Mouse (Mus musculus) kidney, embryonic 14.5 days (tissue): ENCODE data around the gene Tktl1. TPM values are rescaled to one million over a fixed set of nuclear protein-coding genes. Genes with fewer than 3 reads are reported as not detected.
A peak's percentile ranks its signal among the peaks of the same experiment; 100 is the strongest.

ENCODE experiments used
- ATAC-seq: fragments of 200-750 bp; cut with Nextera tagmentation; 2 replicates; pipeline ENCODE4 v1.8.0; 2017; ENCODE audit warnings: moderate number of reproducible peaks, mild to moderate bottlenecking, moderate TSS enrichment, moderate library complexity; ENCODE audit not compliant: low FRiP score, low TSS enrichment
- H3K27ac ChIP-seq: fragments of 300-500 bp; sonication (generic); 2 replicates; pipeline ENCODE4 v1.5.1; 2014; ENCODE audit warnings: low read depth, mild to moderate bottlenecking, low read length, moderate library complexity, mixed read lengths
- H3K27me3 ChIP-seq: fragments of 300-500 bp; sonication (generic); 2 replicates; pipeline ENCODE4 v1.6.1; 2014; ENCODE audit warnings: mild to moderate bottlenecking, low read length; ENCODE audit not compliant: control insufficient read depth, insufficient read depth
- H3K36me3 ChIP-seq: fragments of 300-500 bp; sonication (generic); 2 replicates; pipeline ENCODE4 v1.6.1; 2014; ENCODE audit warnings: low read length, mixed read lengths; ENCODE audit not compliant: control insufficient read depth, insufficient read depth
- H3K4me1 ChIP-seq: fragments of 300-500 bp; sonication (generic); 2 replicates; pipeline ENCODE4 v1.6.1; 2014; ENCODE audit warnings: low read length, mixed read lengths; ENCODE audit not compliant: control insufficient read depth, insufficient read depth
- H3K4me2 ChIP-seq: fragments of 300-500 bp; sonication (generic); replicated peaks from 2 replicates; pipeline ENCODE4 v1.6.1; 2014; ENCODE audit warnings: low read depth, mild to moderate bottlenecking, low read length
- H3K4me3 ChIP-seq: fragments of 300-500 bp; sonication (generic); 2 replicates; pipeline ENCODE4 v1.5.1; 2014; ENCODE audit warnings: mild to moderate bottlenecking, low read length
- H3K9ac ChIP-seq: fragments of 300-500 bp; sonication (generic); 2 replicates; pipeline ENCODE4 v1.6.1; 2014; ENCODE audit warnings: low read depth, mild to moderate bottlenecking, low read length, moderate library complexity
- H3K9me3 ChIP-seq: fragments of 300-500 bp; sonication (generic); 2 replicates; pipeline ENCODE4 v1.6.1; 2016; ENCODE audit warnings: low read length; ENCODE audit not compliant: control insufficient read depth
- WGBS: fragments of 180-500 bp; shearing (Covaris S2); extraction: QIAGEN DNeasy Blood & Tissue Kit; methylation state at CpG from one replicate; pipeline ENCODE4 v1.1.7; 2014; 5-methylcytosine and 5-hydroxymethylcytosine counted together
- polyA plus RNA-seq: library from polyadenylated mRNA; unstranded; fragments of >200 nt; fragmentation: Nextera tagmentation; extraction: Ambion mirVana; gene quantifications from 2 replicates; pipeline ENCODE4 v1.2.1, GENCODE M21; 2014

The Tktl1 gene
- polyA plus RNA-seq, 1 experiment from 2014 or later: not detected

GRCm38 (mm10) chrX:74240332-74240731 is 63.3 kb downstream of the Tktl1 start:
- Histone ChIP-seq H3K36me3 (peaks cover 73% of the 10 kb centered on the region), H3K4me3 (no peak overlapping the region), H3K9ac (no peak overlapping the region), H3K4me2 (no peak overlapping the region), H3K9me3 (no peaks in the 10 kb centered on the region), H3K27me3 (no peaks in the 10 kb centered on the region), H3K27ac (no peak overlapping the region), H3K4me1 (no peaks in the 10 kb centered on the region)
- WGBS: 95% methylated on average over 4 of the region's 4 CpGs
- no peak for ATAC-seq

GRCm38 (mm10) chrX:74243396-74243795 is 66.3 kb downstream of the Tktl1 start:
- WGBS: 88% methylated on average over 2 of the region's 2 CpGs
- no peaks in the 10 kb centered on the region for H3K4me1 ChIP-seq
- H3K36me3 ChIP-seq: peaks cover 48% of the 10 kb centered on the region
- peak overlapping the region; percentile 60 for H3K4me3 ChIP-seq
- H3K27me3 ChIP-seq: no peaks in the 10 kb centered on the region
- H3K9me3 ChIP-seq: no peaks in the 10 kb centered on the region
- H3K27ac ChIP-seq: no peak overlapping the region
- H3K9ac ChIP-seq: no peak overlapping the region
- no peak for ATAC-seq
- H3K4me2 ChIP-seq: peak overlapping the region; percentile 52

- peak overlapping the region; percentile 60 for H3K4me3 ChIP-seq
- H3K9me3 ChIP-seq: no peaks in the 10 kb centered on the region
- no peak for ATAC-seq
- H3K36me3 ChIP-seq: peaks cover 45% of the 10 kb centered on the region
- H3K9ac ChIP-seq: peak overlapping the region; percentile 51; the same call in 1 of the 2 replicates
- 63% methylated on average over 3 of the region's 3 CpGs for WGBS
- no peaks in the 10 kb centered on the region for H3K27me3 ChIP-seq
- H3K27ac ChIP-seq: no peak overlapping the region
- H3K4me2 ChIP-seq: peak overlapping the region; percentile 52
- H3K4me1 ChIP-seq: no peaks in the 10 kb centered on the region
These were observed 66.7 kb downstream of the Tktl1 start for GRCm38 (mm10) chrX:74243807-74244206.

- ATAC-seq: peak; percentile 60
- H3K9me3 ChIP-seq: no peaks in the 10 kb centered on the region
- peak overlapping the region; percentile 74 for H3K9ac ChIP-seq
- no peaks in the 10 kb centered on the region for H3K27me3 ChIP-seq
- peak overlapping the region; percentile 52 for H3K4me2 ChIP-seq
- WGBS: 12% methylated on average over 3 of the region's 3 CpGs
- peaks cover 37% of the 10 kb centered on the region for H3K36me3 ChIP-seq
- H3K27ac ChIP-seq: peak overlapping the region; percentile 86; the same call in 1 of the 2 replicates
- peak overlapping the region; percentile 60 for H3K4me3 ChIP-seq
- no peaks in the 10 kb centered on the region for H3K4me1 ChIP-seq
These were observed 67.6 kb downstream of the Tktl1 start for GRCm38 (mm10) chrX:74244614-74245083.

- peak overlapping the region; percentile 52 for H3K4me2 ChIP-seq
- peak overlapping the region; percentile 74 for H3K9ac ChIP-seq
- peaks cover 32% of the 10 kb centered on the region for H3K36me3 ChIP-seq
- H3K27me3 ChIP-seq: no peaks in the 10 kb centered on the region
- H3K27ac ChIP-seq: peak overlapping the region; percentile 86
- ATAC-seq: no peak
- no peaks in the 10 kb centered on the region for H3K4me1 ChIP-seq
- 26% methylated on average over 1 of the region's 1 CpGs for WGBS
- H3K4me3 ChIP-seq: peak overlapping the region; percentile 60
- no peaks in the 10 kb centered on the region for H3K9me3 ChIP-seq
These were observed 68.0 kb downstream of the Tktl1 start for GRCm38 (mm10) chrX:74245107-74245506.

GRCm38 (mm10) chrX:74245687-74246086 is 68.6 kb downstream of the Tktl1 start:
- Histone ChIP-seq H3K27me3 (no peaks in the 10 kb centered on the region), H3K4me1 (no peaks in the 10 kb centered on the region), H3K4me3 (peak overlapping the region; percentile 60), H3K9me3 (no peaks in the 10 kb centered on the region), H3K4me2 (peak overlapping the region; percentile 52), H3K27ac (peak overlapping the region; percentile 86), H3K36me3 (peaks cover 26% of the 10 kb centered on the region), H3K9ac (peak overlapping the region; percentile 74)
- peak; percentile 43; the same call in 1 of the 2 replicates for ATAC-seq
- 39% methylated on average over 21 of the region's 21 CpGs for WGBS

GRCm38 (mm10) chrX:74246213-74246681 is 69.2 kb downstream of the Tktl1 start:
- H3K4me2 ChIP-seq: peak overlapping the region; percentile 52
- peak overlapping the region; percentile 74 for H3K9ac ChIP-seq
- peak overlapping the region; percentile 60 for H3K4me3 ChIP-seq
- H3K27ac ChIP-seq: peak overlapping the region; percentile 86
- ATAC-seq: peak; percentile 89
- peaks cover 21% of the 10 kb centered on the region for H3K36me3 ChIP-seq
- H3K4me1 ChIP-seq: no peaks in the 10 kb centered on the region
- H3K9me3 ChIP-seq: no peaks in the 10 kb centered on the region
- H3K27me3 ChIP-seq: no peaks in the 10 kb centered on the region
- 22% methylated on average over 38 of the region's 38 CpGs for WGBS

- WGBS: 30% methylated on average over 15 of the region's 15 CpGs
- Histone ChIP-seq H3K9ac (peak overlapping the region; percentile 25; the same call in 1 of the 2 replicates), H3K4me3 (peak overlapping the region; percentile 60), H3K27me3 (no peaks in the 10 kb centered on the region), H3K9me3 (no peaks in the 10 kb centered on the region), H3K27ac (peak overlapping the region; percentile 66), H3K4me2 (peak overlapping the region; percentile 37), H3K4me1 (no peaks in the 10 kb centered on the region), H3K36me3 (peaks cover 16% of the 10 kb centered on the region)
- ATAC-seq: peak; percentile 33
These were observed 69.6 kb downstream of the Tktl1 start for GRCm38 (mm10) chrX:74246693-74247092.

GRCm38 (mm10) chrX:74248651-74249050 is 71.6 kb downstream of the Tktl1 start:
- H3K9ac ChIP-seq: no peak overlapping the region
- peak overlapping the region; percentile 47 for H3K4me2 ChIP-seq
- no peak overlapping the region for H3K27ac ChIP-seq
- WGBS: 21% methylated on average over 3 of the region's 3 CpGs
- no peaks in the 10 kb centered on the region for H3K4me1 ChIP-seq
- ATAC-seq: peak; percentile 13; the same call in 1 of the 2 replicates
- no peaks in the 10 kb centered on the region for H3K27me3 ChIP-seq
- H3K4me3 ChIP-seq: peak overlapping the region; percentile 39; the same call in 1 of the 2 replicates
- H3K36me3 ChIP-seq: no peaks in the 10 kb centered on the region
- H3K9me3 ChIP-seq: no peaks in the 10 kb centered on the region
